Mouse (Mus musculus) stomach, embryonic 15.5 days (tissue): ENCODE measurements around the gene Zbtb43. TPM values are rescaled to one million over a fixed set of nuclear protein-coding genes. Genes with fewer than 3 reads are reported as not detected.

ENCODE experiments used
- ATAC-seq: fragments of 200-750 bp; cut with Nextera tagmentation; 2 replicates; pipeline ENCODE4 v1.8.0; 2017; ENCODE audit warnings: low read depth, moderate number of reproducible peaks, moderate TSS enrichment; ENCODE audit not compliant: insufficient read depth, low FRiP score
- H3K27ac ChIP-seq: fragments of 300-500 bp; sonication (generic); 2 replicates; pipeline ENCODE4 v1.5.1; 2015; ENCODE audit warnings: mild to moderate bottlenecking, inconsistent platforms
- H3K27me3 ChIP-seq: fragments of 300-500 bp; sonication (generic); replicated peaks from 2 replicates; pipeline ENCODE4 v1.6.1; 2015; ENCODE audit warnings: inconsistent platforms
- H3K36me3 ChIP-seq: fragments of 300-500 bp; sonication (generic); 2 replicates; pipeline ENCODE4 v1.6.1; 2015; ENCODE audit warnings: inconsistent platforms
- H3K4me1 ChIP-seq: fragments of 300-500 bp; sonication (generic); 2 replicates; pipeline ENCODE4 v1.6.1; 2015; ENCODE audit warnings: inconsistent platforms
- H3K4me2 ChIP-seq: fragments of 300-500 bp; sonication (generic); 2 replicates; pipeline ENCODE4 v1.6.1; 2015; ENCODE audit warnings: mild to moderate bottlenecking, inconsistent platforms
- H3K4me3 ChIP-seq: fragments of 300-500 bp; sonication (generic); replicated peaks from 2 replicates; pipeline ENCODE4 v1.5.1; 2015; ENCODE audit warnings: inconsistent platforms
- H3K9ac ChIP-seq: fragments of 300-500 bp; sonication (generic); 2 replicates; pipeline ENCODE4 v1.6.1; 2015; ENCODE audit warnings: inconsistent platforms
- H3K9me3 ChIP-seq: fragments of 300-500 bp; sonication (generic); 2 replicates; pipeline ENCODE4 v1.6.1; 2016; ENCODE audit warnings: inconsistent platforms
- WGBS: fragments of 180-500 bp; shearing (Covaris S2); methylation state at CpG from one replicate; pipeline ENCODE4 v1.1.7; 2015; 5-methylcytosine and 5-hydroxymethylcytosine counted together
- polyA plus RNA-seq: library from polyadenylated mRNA; unstranded; fragments of >200 nt; fragmentation: Nextera tagmentation; extraction: Ambion mirVana; gene quantifications from 2 replicates; pipeline ENCODE4 v1.2.1, GENCODE M21; 2015

Gene Zbtb43
- polyA plus RNA-seq, 1 experiment from 2014 or later: 16.7 TPM

GRCm38 (mm10) chr2:33417454-33417853 is 50.9 kb downstream of the Zbtb43 start:
- no peak overlapping the region for H3K4me2 ChIP-seq
- H3K9me3 ChIP-seq: no peaks in the 10 kb centered on the region
- no peak overlapping the region for H3K9ac ChIP-seq
- peaks cover 4% of the 10 kb centered on the region; the same call in 1 of the 2 replicates for H3K36me3 ChIP-seq
- no peak overlapping the region for H3K27ac ChIP-seq
- H3K4me3 ChIP-seq: no peak overlapping the region
- no peak for ATAC-seq
- no peaks in the 10 kb centered on the region for H3K27me3 ChIP-seq
- WGBS: 68% methylated on average over 4 of the region's 4 CpGs
- H3K4me1 ChIP-seq: no peaks in the 10 kb centered on the region

- no peak overlapping the region for H3K4me2 ChIP-seq
- 81% methylated on average over 13 of the region's 13 CpGs for WGBS
- no peaks in the 10 kb centered on the region for H3K27me3 ChIP-seq
- H3K27ac ChIP-seq: no peak overlapping the region
- no peak overlapping the region for H3K9ac ChIP-seq
- H3K36me3 ChIP-seq: peaks cover 12% of the 10 kb centered on the region
- 0 out of 2 replicates have a peak, but pooled peaks cover 2% of the 10 kb centered on the region for H3K4me1 ChIP-seq
- no peak overlapping the region for H3K4me3 ChIP-seq
- H3K9me3 ChIP-seq: no peaks in the 10 kb centered on the region
- no peak for ATAC-seq
Observed at GRCm38 (mm10) chr2:33414019-33414418, 54.3 kb downstream of the Zbtb43 start.

DNA sequence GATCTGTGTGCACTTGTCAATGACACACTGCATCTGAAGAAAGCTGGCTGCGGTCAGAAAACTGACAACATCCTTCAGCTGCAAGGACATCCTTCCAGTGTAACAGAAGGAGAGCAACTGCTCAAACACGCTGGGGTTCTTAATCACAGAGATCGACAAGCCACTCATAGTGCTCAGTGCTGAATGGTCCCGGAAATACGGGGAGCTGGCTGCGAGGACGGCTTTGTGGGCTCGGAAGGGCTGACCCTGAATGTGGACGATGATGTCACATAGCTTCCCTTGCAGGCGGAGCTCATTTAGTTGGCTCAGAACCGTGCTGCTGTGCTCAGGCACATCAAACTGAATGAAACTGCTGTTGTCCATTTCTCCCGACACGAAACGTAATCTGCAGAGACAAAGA is 56.2 kb downstream of the Zbtb43 start:
- 83% methylated on average over 14 of the region's 14 CpGs for WGBS
- no peaks in the 10 kb centered on the region for H3K27me3 ChIP-seq
- ATAC-seq: no peak
- no peak overlapping the region for H3K27ac ChIP-seq
- H3K9me3 ChIP-seq: no peaks in the 10 kb centered on the region
- no peak overlapping the region for H3K9ac ChIP-seq
- H3K4me3 ChIP-seq: no peak overlapping the region
- H3K4me1 ChIP-seq: 0 out of 2 replicates have a peak, but pooled peaks cover 2% of the 10 kb centered on the region
- peaks cover 12% of the 10 kb centered on the region for H3K36me3 ChIP-seq
- no peak overlapping the region for H3K4me2 ChIP-seq

GRCm38 (mm10) chr2:33403511-33404003 is 64.8 kb downstream of the Zbtb43 start:
- Histone ChIP-seq H3K4me3 (no peak overlapping the region), H3K9ac (no peak overlapping the region), H3K27me3 (no peaks in the 10 kb centered on the region), H3K9me3 (no peaks in the 10 kb centered on the region), H3K4me1 (no peaks in the 10 kb centered on the region), H3K36me3 (peaks cover 3% of the 10 kb centered on the region; the same call in 1 of the 2 replicates), H3K27ac (no peak overlapping the region), H3K4me2 (no peak overlapping the region)
- WGBS: 65% methylated on average over 4 of the region's 4 CpGs
- no peak for ATAC-seq

GRCm38 (mm10) chr2:33402638-33403037 is 65.7 kb downstream of the Zbtb43 start:
- no peak overlapping the region for H3K4me3 ChIP-seq
- H3K4me2 ChIP-seq: no peak overlapping the region
- H3K27me3 ChIP-seq: no peaks in the 10 kb centered on the region
- no peaks in the 10 kb centered on the region for H3K9me3 ChIP-seq
- no peak overlapping the region for H3K27ac ChIP-seq
- peaks cover 3% of the 10 kb centered on the region; the same call in 1 of the 2 replicates for H3K36me3 ChIP-seq
- no peaks in the 10 kb centered on the region for H3K4me1 ChIP-seq
- no peak for ATAC-seq
- WGBS: 69% methylated on average over 5 of the region's 5 CpGs
- H3K9ac ChIP-seq: no peak overlapping the region

DNA sequence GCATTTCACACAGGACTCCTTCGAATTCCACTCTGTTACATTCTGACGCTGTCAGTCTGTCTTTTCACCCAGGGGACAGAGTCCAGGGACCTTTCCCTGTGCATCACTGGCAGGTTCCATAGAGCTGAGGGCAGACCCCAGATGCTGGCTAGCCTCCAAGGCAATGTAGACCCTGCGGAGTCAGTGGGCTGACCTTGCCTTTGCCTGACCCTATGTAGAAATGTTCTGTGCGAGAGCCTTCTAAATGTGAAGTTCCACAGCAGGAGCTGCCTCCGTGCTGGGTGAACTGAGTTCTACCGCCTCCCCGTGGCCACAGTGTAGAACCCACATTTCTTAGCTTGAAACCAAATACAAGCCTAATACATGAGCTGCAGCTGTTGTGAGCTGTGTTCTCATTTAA is 66.1 kb downstream of the Zbtb43 start:
- Histone ChIP-seq H3K4me1 (no peaks in the 10 kb centered on the region), H3K36me3 (peaks cover 3% of the 10 kb centered on the region; the same call in 1 of the 2 replicates), H3K27ac (no peak overlapping the region), H3K9ac (no peak overlapping the region), H3K4me2 (no peak overlapping the region), H3K9me3 (no peaks in the 10 kb centered on the region), H3K4me3 (no peak overlapping the region), H3K27me3 (no peaks in the 10 kb centered on the region)
- no peak for ATAC-seq
- WGBS: 28% methylated on average over 7 of the region's 7 CpGs

DNA sequence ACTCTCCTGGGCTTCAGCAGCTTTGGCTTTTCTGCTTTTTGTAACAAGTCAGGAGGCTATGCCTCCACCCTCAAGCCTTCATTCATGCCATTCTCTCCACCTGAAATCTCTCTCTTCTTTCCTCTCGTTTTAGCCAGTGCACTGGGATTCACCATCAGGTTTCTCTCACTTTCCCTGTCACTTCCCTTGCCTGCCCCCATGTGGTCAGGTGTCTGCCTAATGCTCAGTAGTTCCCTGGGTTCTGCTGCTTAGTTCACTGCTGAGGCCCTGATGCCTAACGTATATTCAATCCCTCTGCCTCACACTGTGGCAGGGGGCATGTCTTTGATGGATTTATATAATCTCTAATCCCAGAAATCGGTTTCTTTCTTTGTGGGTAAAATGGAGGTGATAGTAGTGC is 67.1 kb downstream of the Zbtb43 start:
- ATAC-seq: no peak
- no peak overlapping the region for H3K27ac ChIP-seq
- H3K4me3 ChIP-seq: no peak overlapping the region
- no peaks in the 10 kb centered on the region for H3K9me3 ChIP-seq
- peaks cover 3% of the 10 kb centered on the region; the same call in 1 of the 2 replicates for H3K36me3 ChIP-seq
- WGBS: 34% methylated on average over 3 of the region's 3 CpGs
- H3K4me2 ChIP-seq: no peak overlapping the region
- H3K4me1 ChIP-seq: no peaks in the 10 kb centered on the region
- H3K27me3 ChIP-seq: no peaks in the 10 kb centered on the region
- no peak overlapping the region for H3K9ac ChIP-seq

GRCm38 (mm10) chr2:33400541-33400940 is 67.8 kb downstream of the Zbtb43 start:
- H3K27ac ChIP-seq: no peak overlapping the region
- H3K9ac ChIP-seq: no peak overlapping the region
- H3K27me3 ChIP-seq: no peaks in the 10 kb centered on the region
- no peak overlapping the region for H3K4me3 ChIP-seq
- peaks cover under 1% of the 10 kb centered on the region; the same call in 1 of the 2 replicates for H3K36me3 ChIP-seq
- no peaks in the 10 kb centered on the region for H3K4me1 ChIP-seq
- no peak overlapping the region for H3K4me2 ChIP-seq
- no peak for ATAC-seq
- WGBS: 75% methylated on average over 5 of the region's 5 CpGs
- H3K9me3 ChIP-seq: no peaks in the 10 kb centered on the region

Other genes starting within 250 kb of the Zbtb43 start
- 6.2 and 8.9 TPM in 2 replicates for gene Ralgps1, start 97.1 kb downstream of the Zbtb43 start, polyA plus RNA-seq
- gene Zbtb34, start 37.2 kb downstream of the Zbtb43 start, polyA plus RNA-seq: 5.4 and 5.9 TPM in 2 replicates
- 0.04 and 0.09 TPM in 2 replicates for gene Lmx1b, start 172.0 kb upstream of the Zbtb43 start, polyA plus RNA-seq